9 mouse cellular contexts compared by ENCODE assay signal in genomic region chr17:12779442-12779841, GRCm38 (mm10). TPM values are rescaled to one million over a fixed set of nuclear protein-coding genes. Genes with fewer than 3 reads are reported as not detected.
DNase-seq lines count a peak whose midpoint lies in the region; ATAC-seq and TF ChIP-seq lines count a peak whose summit lies in the region.
"Had no signal": no experiment of that assay in that cellular context is flagged by ENCODE, and none has a peak within 500 bp of the region (broad histone marks: within the 10 kb centered on the region; RNA-seq: fewer than 3 reads in every experiment).

No protein-coding gene starts in this region.

- H3K4me2 ChIP-seq in kidney, embryonic 14.5 days (replicated peaks; ENCODE audit: low read depth, low read length), result no peak overlapping the region
- H3K4me2 ChIP-seq in heart, postnatal 0 days (ENCODE audit: low read depth, low read length), result peak overlapping the region; percentile 22; the same call in 1 of the 2 replicates
- no peak overlapping the region for H3K4me2 ChIP-seq in liver, embryonic 15.5 days
- H3K4me2 ChIP-seq in hindbrain, embryonic 16.5 days (ENCODE audit: low read length), result no peak overlapping the region

- no peak for TF ChIP-seq EP300 in heart, postnatal 0 days (IDR thresholded peaks at IDR 0.05; ENCODE audit: low read depth)

- H3K27ac ChIP-seq in kidney, embryonic 14.5 days (ENCODE audit: low read depth, low read length), result peak overlapping the region; percentile 78
- H3K27ac ChIP-seq in heart, postnatal 0 days (ENCODE audit: low read depth), result peak overlapping the region; percentile 90
- peak overlapping the region; percentile 45; the same call in 1 of the 2 replicates for H3K27ac ChIP-seq in liver, embryonic 15.5 days (replicated peaks)
- no peak overlapping the region for H3K27ac ChIP-seq in hindbrain, embryonic 16.5 days (ENCODE audit: low read depth, low read length)
- H3K27ac ChIP-seq: macrophage had no signal

- TF ChIP-seq CTCF in heart, postnatal 0 days (IDR thresholded peaks at IDR 0.05; ENCODE audit: low read depth), result no peak

- no peak for DNase-seq in kidney, adult 8-10 months
- DNase-seq in heart, postnatal 0 days (ENCODE audit: low spot score), result peak; percentile 64
- peak; percentile 75 for DNase-seq in thymus, postnatal 0 days (ENCODE audit: low spot score)
- DNase-seq in adrenal gland, adult 18-20 months (ENCODE audit: low spot score in 2 of 2), result no peak
- DNase-seq in cerebellum, adult 11 months, result no peak

- no peak overlapping the region for H3K9ac ChIP-seq in kidney, embryonic 14.5 days (ENCODE audit: low read depth, low read length)
- H3K9ac ChIP-seq in heart, postnatal 0 days (replicated peaks; ENCODE audit: low read depth, low read length), result no peak overlapping the region
- H3K9ac ChIP-seq in liver, embryonic 15.5 days, result no peak overlapping the region
- no peak overlapping the region for H3K9ac ChIP-seq in hindbrain, embryonic 16.5 days (ENCODE audit: low read depth, low read length)

- ATAC-seq in kidney, embryonic 14.5 days (ENCODE audit: low FRiP score, low TSS enrichment), result no peak
- peak; percentile 34 for ATAC-seq in heart, postnatal 0 days (ENCODE audit: insufficient read depth, low read depth)
- peak; percentile 19; the same call in 1 of the 2 replicates for ATAC-seq in liver, embryonic 15.5 days (ENCODE audit: insufficient read depth)
- no peak for ATAC-seq in hindbrain, embryonic 16.5 days

- H3K36me3 ChIP-seq in kidney, embryonic 14.5 days (ENCODE audit: control insufficient read depth, insufficient read depth, low read length), result no peaks in the 10 kb centered on the region
- H3K36me3 ChIP-seq in heart, postnatal 0 days (replicated peaks; ENCODE audit: control insufficient read depth, insufficient read depth, low read length), result peaks cover 8% of the 10 kb centered on the region; the same call in 1 of the 2 replicates
- H3K36me3 ChIP-seq in liver, embryonic 15.5 days (replicated peaks), result no peaks in the 10 kb centered on the region
- no peaks in the 10 kb centered on the region for H3K36me3 ChIP-seq in hindbrain, embryonic 16.5 days (ENCODE audit: control insufficient read depth, insufficient read depth, low read length)

- peaks cover 42% of the 10 kb centered on the region for H3K4me1 ChIP-seq in kidney, embryonic 14.5 days (ENCODE audit: control insufficient read depth, insufficient read depth, low read length)
- peaks cover 52% of the 10 kb centered on the region for H3K4me1 ChIP-seq in heart, postnatal 0 days (ENCODE audit: control insufficient read depth, insufficient read depth)
- H3K4me1 ChIP-seq in liver, embryonic 15.5 days (replicated peaks), result peaks cover 48% of the 10 kb centered on the region
- H3K4me1 ChIP-seq in hindbrain, embryonic 16.5 days (ENCODE audit: control insufficient read depth, insufficient read depth, low read depth, low read length), result no peaks in the 10 kb centered on the region

- H3K9me3 ChIP-seq in kidney, embryonic 14.5 days (ENCODE audit: control insufficient read depth, low read length), result peaks cover 2% of the 10 kb centered on the region; the same call in 1 of the 2 replicates
- no peaks in the 10 kb centered on the region for H3K9me3 ChIP-seq in heart, postnatal 0 days (replicated peaks; ENCODE audit: control insufficient read depth, low read length)
- H3K9me3 ChIP-seq in liver, embryonic 15.5 days (replicated peaks), result no peaks in the 10 kb centered on the region
- no peaks in the 10 kb centered on the region for H3K9me3 ChIP-seq in hindbrain, embryonic 16.5 days (ENCODE audit: control insufficient read depth, low read length)

- H3K27me3 ChIP-seq in kidney, embryonic 14.5 days (ENCODE audit: control insufficient read depth, insufficient read depth, low read length), result no peaks in the 10 kb centered on the region
- H3K27me3 ChIP-seq in heart, postnatal 0 days (ENCODE audit: control insufficient read depth, insufficient read depth, low read length), result no peaks in the 10 kb centered on the region
- no peaks in the 10 kb centered on the region for H3K27me3 ChIP-seq in liver, embryonic 15.5 days
- H3K27me3 ChIP-seq in hindbrain, embryonic 16.5 days (replicated peaks; ENCODE audit: control insufficient read depth, insufficient read depth, low read length), result no peaks in the 10 kb centered on the region

- WGBS in kidney, embryonic 14.5 days, result 63% methylated on average over 3 of the region's 3 CpGs
- 24% methylated on average over 3 of the region's 3 CpGs for WGBS in heart, postnatal 0 days
- 38% methylated on average over 3 of the region's 3 CpGs for WGBS in liver, embryonic 15.5 days (ENCODE audit: insufficient replicate concordance)
- WGBS in hindbrain, embryonic 16.5 days, result 89% methylated on average over 3 of the region's 3 CpGs

- H3K4me3 ChIP-seq in kidney, embryonic 14.5 days (ENCODE audit: low read length), result no peak overlapping the region
- no peak overlapping the region for H3K4me3 ChIP-seq in heart, postnatal 0 days (ENCODE audit: low read depth, low read length)
- H3K4me3 ChIP-seq in liver, embryonic 15.5 days (replicated peaks), result no peak overlapping the region
- no peak overlapping the region for H3K4me3 ChIP-seq in hindbrain, embryonic 16.5 days (ENCODE audit: low read length)

RNA-seq across cellular contexts. Expression of gene Igf2r, which starts 10.0 kb away (rescaled TPM):
- 20.7 and 37.8 TPM in 2 replicates for polyA plus RNA-seq in kidney, embryonic 14.5 days (2014; fragmentation: Nextera tagmentation; extraction: Ambion mirVana)
- 424 and 484 TPM in 2 replicates for total RNA-seq in heart, postnatal 0 days (2014; rRNA removed; ENCODE audit: low replicate concordance)
- polyA plus RNA-seq in heart, postnatal 0 days (2015; fragmentation: Nextera tagmentation; extraction: Ambion mirVana), result 52.2 and 59.9 TPM in 2 replicates
- 13.0 and 15.6 TPM in 2 replicates for polyA plus RNA-seq in liver, embryonic 15.5 days (2015; fragmentation: Nextera tagmentation; extraction: Ambion mirVana)
- 8.9 and 9.7 TPM in 2 replicates for polyA plus RNA-seq in thymus, postnatal 0 days (2015; fragmentation: Nextera tagmentation; extraction: Ambion mirVana)
- 10 to 100 TPM; 55.8 to 67.8 TPM for total RNA-seq in adrenal gland, adult 18-20 months (2021)
- polyA plus RNA-seq in hindbrain, embryonic 16.5 days (2015; fragmentation: Nextera tagmentation; extraction: Ambion mirVana), result 6.4 and 10.1 TPM in 2 replicates

Comparison
In these comparisons a context has a peak if more than half of its experiments do, and no peak if none do; other contexts are left out.
1. ATAC-seq: peak in heart, postnatal 0 days (single experiment) and liver, embryonic 15.5 days (single experiment); none in kidney, embryonic 14.5 days (single experiment) and hindbrain, embryonic 16.5 days (single experiment).
2. DNase-seq: peak in heart, postnatal 0 days (single experiment) and thymus, postnatal 0 days (single experiment); none in kidney, adult 8-10 months (0 of 2), adrenal gland, adult 18-20 months (0 of 2) and cerebellum, adult 11 months (single experiment).